Mouse (Mus musculus): ENCODE data around the gene Zfp704.

DNA sequence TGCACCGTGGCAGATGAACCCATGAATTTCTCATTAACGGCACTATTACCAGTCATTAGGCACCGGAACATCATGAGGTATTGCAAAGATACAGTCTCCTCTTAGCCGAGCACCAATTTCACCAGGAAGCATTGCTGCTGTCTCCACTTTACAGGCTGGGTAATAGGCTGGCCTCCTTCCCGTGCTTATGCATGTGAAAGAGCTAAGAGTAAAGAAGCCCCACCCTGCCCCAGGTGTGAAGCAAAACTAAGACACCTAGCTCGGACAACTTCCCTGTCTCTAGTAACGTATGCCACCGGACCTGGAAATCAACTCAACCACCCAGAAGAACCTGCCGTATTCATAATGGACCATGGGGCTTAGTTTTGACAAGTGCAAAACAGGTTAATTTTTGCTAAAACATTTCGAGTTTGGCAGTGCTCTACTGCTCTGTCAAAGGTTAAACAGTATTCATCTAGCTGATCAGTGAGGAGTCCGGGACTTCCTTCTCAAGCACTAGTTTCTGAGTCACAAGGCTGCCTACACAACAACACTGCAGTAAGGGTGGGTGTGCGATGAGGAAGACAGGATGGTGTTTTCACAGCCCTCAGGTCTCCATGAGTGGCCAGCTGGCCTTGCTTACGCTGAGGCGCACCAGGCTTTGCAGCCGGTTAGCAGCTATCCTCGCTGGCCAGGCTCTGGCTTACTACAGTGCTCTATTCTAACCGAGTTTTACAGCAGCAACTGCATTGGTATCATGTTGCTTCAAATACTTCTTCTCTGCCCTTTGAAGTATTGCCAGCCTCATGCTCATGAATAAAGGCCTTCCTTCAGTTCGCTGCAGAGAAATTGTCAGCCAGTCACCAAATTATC, 86.6 kb downstream of the Zfp704 start:
- TF ChIP-seq CTCF (IDR thresholded peaks at IDR 0.05; ENCODE audit: low read depth, low read length) (no peak), TAL1 (conservative IDR thresholded peaks at IDR 0.05; ENCODE audit: low read depth, low read length) (no peak), GATA1 (IDR thresholded peaks at IDR 0.05; ENCODE audit: borderline replicate concordance, low read length) (no peak), GATA2 (IDR thresholded peaks at IDR 0.05; ENCODE audit: borderline replicate concordance, low read depth, low read length) (no peak)

Data from G1E (cell line).